Mouse (Mus musculus) inflammation-experienced regulatory T-cells, adult 6 months (primary cell): ENCODE results near the gene Slc4a5. TPM values are rescaled to one million over a fixed set of nuclear protein-coding genes. Genes with fewer than 3 reads are reported as not detected.

ENCODE experiments used
- ATAC-seq: one replicate; pipeline ENCODE4 v1.8.0; 2017
- polyA plus RNA-seq, 3 experiments: library from polyadenylated mRNA; unstranded; fragments of 100-300 nt; shearing (Covaris generic); gene quantifications; one replicate each; pipeline ENCODE4 v1.2.1; 2017

The Slc4a5 gene
- polyA plus RNA-seq, 3 experiments from 2014 or later = 0.49 to 0.59 TPM; not detected in 1

DNA sequence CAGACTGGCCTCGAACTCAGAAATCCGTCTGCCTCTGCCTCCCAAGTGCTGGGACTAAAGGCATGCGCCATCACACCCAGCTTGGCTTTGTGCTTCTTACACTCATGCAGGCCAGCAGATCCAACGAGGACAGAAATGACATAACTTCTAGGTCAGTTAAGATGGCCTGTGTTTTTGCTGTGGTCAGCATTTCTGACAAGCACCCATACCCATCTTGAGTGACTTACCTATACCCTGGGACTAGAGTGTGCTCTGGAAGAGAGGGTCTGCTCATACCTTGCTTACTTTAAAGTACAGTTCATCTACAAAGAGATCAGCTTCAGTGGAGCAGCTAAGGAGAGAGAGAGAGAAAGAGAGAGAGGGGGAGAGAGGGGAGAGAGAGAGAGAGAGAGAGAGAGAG lies 13.7 kb downstream of the Slc4a5 start:
- no peak for ATAC-seq

DNA sequence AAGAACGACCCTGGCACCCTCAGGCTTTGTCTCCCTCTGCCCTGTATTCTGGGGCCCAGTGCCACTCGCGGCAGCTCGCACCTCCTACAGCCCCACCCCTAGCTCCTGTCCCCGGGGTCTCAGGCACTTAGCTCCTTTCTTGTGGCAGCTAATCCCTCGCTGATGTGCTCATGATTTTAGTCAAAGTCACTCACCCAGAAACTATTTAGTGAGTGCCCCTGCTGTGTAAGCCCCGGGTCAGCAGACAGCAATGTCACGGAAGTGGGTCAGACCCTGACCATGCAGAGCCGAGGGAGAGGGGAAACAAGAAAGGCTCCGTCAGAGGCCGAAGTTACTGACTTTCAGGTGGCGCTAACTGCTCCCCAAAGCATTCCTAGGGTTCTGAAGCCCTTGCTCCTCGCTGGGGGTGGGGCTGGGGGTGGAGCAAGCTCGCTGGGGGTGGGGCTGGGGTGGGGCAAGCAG lies 14.7 kb downstream of the Slc4a5 start:
- no peak for ATAC-seq

DNA sequence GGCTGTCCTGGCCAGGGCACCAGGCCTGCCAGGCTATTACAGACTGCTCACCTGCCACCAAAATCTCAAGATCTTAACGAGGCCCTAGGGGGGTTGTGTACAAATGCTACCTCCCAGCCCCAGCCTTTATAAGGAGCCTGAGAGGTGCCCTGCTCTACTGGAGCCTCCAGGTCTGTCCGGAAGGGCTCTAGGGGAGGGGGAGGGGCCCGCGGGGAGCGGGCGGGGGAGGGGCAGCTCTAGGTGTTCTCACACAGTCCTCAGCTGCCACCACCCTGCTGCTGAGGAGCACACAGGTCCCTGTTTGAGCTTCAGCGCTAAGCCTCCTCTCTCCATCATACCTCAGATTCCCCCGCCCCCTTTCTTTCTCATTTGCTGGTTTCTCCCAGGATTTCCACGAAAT lies 17.5 kb downstream of the Slc4a5 start:
- ATAC-seq = no peak

DNA sequence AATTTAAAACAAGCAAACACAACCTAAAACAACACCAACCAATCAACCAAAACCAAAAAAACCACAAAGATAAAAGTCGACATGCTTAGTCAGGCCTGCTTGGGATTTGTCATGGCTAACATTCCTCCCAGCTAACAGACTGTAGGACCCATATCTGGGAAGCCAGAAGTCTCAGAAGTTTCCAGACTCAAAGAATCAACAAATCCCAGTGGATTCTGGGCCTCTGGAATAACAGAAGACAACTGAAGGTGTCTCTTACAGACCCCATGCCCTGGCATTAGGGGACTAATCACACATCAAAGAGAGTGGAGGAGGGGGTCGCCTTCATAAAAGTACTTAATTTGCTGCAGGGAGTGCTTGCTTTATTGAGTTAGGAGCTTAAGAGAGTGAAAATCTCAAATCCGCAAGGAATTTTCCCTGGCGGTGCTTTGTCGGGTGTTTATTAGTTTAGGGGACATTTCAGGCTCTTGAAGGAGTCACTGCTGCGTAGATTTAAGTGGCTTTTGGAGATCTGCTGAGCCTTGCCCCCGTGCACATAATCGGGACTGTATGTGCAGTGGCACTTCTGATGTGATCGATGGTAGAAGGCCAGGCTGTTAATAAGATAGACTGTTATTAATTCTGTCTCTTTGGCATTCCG lies 24.9 kb downstream of the Slc4a5 start:
- no peak for ATAC-seq

DNA sequence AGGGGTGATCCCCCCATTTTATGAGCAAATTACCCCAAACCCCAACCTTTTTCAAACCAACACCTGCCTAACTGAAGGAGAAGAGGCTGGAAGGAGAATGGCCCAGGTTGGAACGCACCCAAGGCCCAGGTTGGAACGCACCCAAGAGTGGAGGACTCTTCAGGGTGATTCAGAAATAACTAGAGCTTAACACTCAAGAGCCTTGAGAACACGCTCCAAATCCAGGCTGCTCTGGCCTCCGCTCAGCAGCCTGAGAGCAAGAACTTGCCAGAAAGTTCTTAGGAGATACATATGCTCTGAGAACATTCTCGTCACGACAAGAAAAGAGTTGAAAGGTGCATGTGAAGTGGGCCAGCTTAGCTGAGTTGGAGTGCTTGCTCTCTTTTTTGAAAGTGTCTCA lies 25.5 kb downstream of the Slc4a5 start:
- no peak for ATAC-seq

DNA sequence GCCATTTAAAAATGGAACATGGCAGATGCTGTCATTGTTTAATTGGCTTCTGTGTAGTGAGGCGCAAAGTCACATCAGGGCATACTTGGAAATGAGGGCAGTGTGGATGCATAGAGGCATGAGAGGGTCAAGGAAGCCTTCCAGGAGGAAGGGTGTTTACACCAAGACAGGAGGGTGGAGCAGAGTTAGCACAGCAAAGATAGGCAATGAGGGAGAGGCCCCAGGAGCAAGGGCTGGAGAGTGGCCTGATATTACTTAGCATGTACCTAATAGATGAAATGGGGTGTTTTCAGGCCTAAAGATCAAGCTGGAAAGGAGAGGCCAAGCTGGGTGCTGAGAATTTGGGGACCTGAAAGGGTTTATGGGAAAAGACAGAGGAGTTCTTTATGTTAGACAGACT lies 26.4 kb downstream of the Slc4a5 start:
- ATAC-seq = no peak

DNA sequence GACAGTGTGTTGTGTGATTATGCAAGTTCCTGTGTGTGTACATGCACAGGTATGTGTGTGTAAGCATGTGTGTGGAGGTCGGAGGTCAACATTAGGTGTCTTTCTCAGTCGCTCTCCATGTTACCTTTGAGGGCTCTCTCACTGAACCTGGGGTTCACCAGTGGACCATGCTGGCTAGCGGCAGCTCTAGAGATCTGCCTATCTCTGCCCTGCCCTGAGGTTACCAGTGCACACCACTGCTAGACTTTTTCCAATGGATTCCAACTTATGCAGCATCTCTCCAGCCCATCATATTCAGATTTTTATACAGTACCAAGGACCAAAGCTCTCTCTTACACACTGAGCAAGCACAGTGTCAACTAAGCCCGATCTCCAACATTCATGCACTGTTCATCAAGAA lies 27.1 kb downstream of the Slc4a5 start:
- ATAC-seq = no peak

DNA sequence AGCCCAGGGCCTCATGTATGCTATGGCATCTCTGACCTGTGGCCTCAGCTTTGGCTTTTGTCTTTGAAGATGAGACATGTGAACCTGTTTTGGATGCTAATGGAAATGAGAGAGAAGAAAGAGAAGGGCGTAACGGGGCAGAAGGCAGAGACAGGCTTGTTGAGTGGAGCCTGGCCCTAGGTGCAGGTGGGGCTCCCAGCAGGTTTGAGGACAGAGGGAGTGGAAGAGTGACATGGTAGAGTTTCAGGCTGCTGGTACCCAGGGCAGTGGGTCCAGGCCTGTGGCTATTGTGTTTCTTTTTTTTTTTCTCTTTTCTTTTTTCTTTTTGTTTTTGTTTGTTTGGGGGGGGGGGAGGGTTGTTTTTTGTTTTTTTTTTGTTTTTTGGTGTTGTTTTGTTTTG lies 27.5 kb downstream of the Slc4a5 start:
- no peak for ATAC-seq

DNA sequence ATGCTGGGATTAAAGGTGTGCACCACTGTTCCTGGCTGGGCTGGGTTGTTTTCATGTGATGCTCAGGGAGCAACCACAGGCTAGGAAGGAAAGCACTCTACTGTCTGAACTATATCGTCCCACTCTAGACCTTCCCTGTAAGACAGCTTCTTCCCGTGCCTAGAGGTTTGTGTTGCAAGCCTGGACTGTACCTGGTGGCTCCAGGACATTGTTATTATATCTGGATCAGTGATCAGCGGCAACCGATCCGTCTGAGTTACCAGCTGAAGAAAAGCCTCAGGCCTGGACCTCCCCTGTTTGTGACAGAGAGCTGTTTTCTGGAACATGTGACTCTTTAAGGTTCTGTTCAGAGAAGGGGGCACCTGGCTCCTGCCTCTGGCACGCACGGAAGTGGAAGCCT lies 34.6 kb downstream of the Slc4a5 start:
- ATAC-seq = no peak

DNA sequence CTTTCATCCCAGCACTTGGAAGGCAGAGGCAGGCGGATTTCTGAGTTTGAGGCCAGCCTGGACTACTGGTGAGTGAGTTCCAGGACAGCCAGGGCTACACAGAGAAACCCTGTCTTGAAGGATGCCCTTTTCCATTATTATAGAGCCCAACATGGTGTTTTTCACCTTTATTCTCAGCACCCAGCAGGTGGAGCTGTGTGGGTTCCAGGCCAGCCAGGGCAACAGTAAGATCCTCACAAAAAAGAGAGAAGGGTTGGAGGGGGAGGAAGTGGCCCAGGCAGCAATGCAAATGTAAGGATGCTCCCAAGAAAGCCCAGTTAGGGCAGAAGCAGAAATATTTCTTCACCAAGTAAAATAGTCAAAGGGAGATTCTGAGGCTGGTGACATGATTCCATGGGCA lies 44.9 kb downstream of the Slc4a5 start:
- no peak for ATAC-seq

DNA sequence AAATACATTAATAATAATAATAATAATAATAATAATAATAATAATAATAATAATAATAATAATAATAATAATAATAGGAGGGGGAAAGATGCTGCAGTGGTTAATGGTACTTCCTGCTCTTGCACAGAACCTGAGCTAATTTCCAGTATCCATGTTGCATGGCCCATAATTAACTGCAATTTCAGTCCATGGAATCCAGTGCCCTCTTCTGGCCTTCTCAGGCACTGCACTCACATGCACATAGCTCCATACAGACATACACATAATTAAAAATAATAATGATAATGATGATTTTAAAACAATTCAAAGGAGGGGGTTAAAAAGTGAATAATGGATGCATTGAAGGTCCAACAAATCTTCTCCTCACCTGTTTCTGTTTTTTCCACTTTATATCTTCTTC lies 45.6 kb downstream of the Slc4a5 start:
- ATAC-seq = no peak

DNA sequence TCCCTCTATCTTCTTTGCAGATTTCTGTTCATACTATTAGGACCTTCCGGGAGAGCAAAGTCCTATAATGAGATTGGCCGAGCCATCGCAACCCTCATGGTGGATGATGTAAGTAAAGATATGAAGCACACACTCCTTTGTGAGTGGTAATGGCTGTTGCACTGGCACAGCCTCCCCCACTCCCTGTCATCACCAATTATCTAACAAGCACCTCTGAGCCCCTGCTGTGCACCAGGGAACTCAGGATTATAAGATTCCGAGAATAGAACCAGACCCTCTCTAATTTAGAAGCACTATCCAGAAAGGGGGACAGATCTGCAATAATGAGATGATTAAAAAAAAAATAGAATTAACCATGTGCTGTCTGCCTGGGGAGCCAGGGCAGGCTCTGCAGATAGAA lies 46.0 kb downstream of the Slc4a5 start:
- no peak for ATAC-seq

DNA sequence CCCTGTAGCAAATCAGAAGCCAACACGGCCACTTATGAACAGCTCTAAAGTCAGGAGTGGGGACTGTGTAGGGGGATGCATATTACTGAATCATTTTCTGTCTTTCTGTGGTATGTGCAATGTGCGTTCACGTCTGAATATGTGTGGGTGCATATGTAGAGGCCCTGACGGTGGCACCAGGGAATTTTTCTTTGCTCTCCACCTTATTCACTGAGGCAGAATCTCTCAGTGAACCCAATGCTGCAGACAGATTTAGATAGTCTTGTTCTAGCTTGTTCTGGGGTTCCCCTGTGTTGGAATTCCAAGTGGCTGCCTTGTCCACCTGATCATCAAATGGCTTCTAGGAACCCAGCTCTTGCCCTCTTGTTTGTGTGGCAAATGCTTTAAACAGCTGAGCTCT lies 48.0 kb downstream of the Slc4a5 start:
- ATAC-seq = no peak

DNA sequence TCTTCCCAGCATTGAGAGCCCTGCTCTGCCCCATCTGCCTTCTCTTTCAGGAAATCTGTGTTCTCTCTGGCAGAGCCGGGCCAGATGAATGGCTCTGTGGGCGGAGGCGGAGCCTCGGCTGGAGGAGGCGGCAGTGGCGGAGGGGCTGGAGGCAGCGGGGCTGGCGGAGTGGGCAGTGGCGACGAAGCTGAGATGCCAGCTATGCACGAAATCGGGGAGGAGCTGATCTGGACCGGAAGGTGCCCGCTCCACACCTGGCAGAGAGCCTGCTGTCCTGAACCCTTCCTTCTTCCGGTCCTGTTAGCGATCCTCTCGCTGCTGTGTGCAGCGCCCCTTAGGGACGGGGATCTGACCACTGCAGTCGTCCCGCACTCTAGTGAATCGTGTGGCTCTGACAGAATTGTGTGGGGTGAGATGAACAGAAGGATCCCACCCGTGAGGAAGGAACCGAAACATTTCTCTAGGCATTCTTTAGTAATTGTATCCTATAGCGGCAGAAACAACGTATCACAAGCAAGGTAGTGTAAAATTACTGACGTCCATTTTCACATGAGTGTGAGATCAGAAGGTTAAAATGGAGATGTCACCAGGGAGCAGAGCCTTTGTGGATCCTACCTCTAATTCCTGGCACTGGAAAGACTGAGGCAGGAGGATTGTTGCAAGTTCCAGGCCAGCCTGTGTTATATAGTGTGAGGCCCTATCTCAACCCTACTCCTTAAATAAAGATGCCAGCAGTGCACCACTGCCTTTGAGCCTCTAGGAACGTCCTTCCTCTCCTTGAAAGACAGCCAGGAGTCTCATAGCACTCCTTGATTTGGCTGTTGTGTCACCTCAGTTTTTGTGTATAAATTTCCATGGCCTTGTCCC lies 48.7 kb downstream of the Slc4a5 start:
- ATAC-seq = peak; percentile 94

DNA sequence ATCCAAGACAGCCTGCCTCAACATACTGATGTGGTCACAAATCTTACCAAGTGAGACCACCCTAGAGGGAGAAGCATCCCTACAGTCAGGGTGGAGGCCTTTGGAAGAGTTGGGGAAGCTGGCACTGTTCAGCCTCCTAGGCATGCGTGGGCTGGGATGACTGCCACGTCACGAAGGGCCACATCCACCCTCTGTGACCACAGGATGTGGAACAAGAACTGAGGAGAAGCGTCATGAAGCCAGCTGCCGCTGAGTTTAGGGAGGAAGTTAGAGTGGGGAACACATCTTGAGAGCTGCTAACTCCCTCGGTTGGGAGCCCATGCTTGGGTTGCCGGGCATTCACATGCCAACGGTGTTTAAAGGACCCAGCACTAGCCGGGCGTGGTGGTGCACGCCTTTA lies 54.1 kb downstream of the Slc4a5 start:
- ATAC-seq = peak; percentile 93

DNA sequence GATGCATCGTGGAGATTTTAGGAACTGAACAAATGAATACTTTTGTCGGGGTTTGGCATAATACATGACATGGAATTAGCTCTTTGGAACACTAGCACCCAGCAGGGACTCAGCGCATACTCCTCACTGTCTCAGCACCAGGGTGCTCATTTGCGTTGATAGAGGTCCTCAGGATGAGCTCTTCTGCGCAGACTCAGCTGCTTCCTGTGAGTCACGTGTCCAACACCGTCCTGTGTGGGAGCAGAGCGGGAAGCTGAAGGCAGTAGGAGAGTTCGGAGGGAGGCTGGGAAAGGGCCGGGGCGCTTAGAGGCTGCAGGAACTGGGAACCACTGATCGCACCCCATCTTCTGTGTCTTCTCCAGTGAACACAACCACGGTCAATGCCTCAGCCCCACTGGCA lies 57.5 kb downstream of the Slc4a5 start:
- no peak for ATAC-seq

DNA sequence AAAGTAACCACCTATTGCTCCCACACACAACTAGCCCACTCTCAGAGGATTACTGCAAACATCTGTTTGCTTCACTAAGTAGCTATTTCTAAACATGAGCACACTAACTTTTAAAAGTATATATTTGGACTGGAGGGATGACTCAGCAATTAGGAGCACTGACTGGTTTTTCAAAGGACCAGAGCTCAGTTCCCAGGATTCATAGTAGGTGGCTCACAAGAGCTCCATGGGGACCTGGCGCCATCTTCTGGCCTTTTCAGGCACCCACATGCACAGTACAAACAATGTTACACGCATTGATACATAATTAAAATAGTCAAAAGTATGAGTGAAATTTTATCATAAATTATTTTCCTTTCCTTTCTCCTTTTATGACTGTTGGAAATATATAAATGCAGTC lies 59.3 kb downstream of the Slc4a5 start:
- no peak for ATAC-seq

DNA sequence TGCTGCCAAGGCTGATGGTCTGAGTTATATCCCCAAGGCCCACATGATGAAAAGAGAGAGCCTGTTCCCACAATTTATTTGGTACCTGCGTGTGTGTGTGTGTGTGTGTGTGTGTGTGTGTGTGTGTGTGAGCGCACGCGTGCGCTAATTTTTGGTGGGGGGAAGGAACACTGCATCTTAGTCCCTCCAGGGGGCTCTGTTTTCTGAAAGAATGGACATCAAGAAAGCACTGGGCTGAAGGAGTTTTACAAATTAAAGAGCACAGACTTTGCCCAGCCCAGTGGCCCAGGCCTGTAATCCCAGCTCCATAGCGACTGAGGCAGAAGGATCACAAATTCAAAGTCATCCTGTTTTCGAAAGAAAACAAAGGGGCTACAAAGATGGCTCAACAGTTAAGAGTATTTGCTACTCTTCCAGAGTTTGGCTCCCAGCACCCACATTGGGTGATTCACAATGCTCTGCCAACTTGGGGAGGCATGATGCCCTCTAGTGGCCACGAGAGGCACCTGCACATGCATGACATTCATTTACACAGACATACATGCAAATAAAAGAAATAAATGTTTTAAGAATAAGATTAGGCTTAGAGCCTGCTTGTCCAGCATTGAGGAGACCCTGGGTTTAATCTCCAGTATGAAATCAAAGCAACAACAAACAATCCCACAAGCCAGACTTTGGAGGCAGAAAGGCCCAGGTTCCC lies 60.8 kb downstream of the Slc4a5 start:
- ATAC-seq = no peak

DNA sequence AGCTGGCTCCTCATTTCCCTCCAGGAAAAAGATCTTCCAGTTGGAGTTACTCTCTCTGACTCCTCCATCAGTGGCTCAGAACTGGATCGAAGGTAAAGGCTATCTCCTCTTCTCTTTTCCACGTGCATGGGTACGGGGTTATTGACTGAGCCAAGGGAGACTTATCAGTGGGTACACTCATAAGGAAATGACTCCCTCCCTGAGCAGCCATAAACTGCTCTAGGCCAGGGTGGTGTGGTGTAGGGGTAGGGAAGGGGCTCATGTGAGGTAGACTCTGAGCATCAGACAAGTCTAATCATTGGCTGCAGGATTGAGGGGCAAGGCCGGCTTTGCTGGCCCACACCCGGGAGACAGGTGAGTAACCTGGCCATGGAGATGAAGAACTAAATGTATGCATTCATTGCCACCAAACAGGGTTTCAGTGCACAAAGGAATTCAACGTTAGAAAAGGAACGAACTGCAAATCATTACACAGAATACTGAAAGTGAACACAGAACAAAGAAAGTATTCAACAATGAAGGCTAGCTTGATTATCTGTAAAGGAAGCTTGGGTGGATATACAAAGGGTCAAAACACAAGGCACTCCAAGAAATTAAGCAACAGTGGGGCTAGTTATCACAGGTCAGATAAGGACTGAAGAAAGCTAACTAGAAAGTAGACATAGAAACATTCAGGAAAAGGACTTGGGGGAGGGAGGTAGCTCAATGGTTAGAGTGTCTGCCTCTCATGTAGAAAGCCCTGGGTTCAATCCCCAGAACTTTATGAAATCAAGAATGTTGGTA lies 81.0 kb downstream of the Slc4a5 start:
- no peak for ATAC-seq

DNA sequence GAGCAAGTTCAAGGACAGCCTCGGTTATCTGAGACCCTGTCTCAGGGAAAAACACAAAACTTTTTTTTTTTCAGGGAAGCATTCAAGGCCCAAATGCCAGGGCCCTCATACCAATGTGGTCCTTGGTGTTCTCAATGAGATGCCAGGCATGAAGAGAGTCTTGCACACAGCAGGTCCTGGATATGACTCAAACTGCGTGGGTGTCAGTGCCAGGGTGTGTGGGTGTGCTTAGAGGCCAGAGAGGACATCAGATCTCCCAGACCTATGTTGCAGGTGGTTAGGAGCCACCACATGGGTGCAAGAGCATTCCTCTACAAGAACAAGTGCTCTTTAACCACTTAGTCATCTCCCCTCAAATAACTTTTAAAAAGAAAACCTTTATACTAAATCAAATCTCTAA lies 81.7 kb downstream of the Slc4a5 start:
- ATAC-seq = no peak

DNA sequence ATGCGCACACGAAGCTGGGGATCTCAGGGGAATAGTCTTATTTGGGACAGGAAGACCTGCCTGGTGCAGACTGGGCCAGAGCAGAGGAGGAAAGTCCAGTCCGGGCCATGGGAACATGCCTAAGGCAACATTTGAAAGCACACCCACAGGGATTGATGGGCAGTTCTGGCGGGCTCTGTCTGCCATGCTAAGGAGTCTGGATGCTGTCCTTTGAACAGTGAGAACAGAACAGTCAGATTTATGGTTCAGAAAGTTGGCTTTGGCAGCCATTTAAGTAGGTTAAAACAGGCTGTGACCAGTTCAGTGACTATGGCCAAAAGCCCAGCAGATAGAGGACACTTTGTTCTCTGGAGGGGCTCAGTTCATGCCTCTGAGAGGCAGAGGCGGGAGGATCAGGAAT lies 82.6 kb downstream of the Slc4a5 start:
- no peak for ATAC-seq

DNA sequence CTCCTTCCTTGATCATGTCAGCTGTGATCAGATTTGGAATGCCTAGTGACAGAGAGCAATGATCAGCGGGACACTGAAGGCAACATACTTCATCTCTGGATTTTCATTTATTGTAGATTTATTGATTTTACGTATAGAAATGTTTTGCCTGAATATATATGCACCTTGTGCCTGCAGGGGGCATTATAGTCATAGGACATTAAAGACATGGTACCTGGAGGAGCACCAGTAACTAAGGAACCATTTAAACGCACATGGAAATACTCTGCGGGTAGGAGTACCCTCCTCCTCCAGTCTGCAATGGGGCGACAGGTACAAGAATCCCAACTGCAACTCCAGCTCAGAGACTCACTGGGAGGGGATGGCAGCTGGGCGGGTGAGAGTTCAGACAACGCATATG lies 89.4 kb downstream of the Slc4a5 start:
- no peak for ATAC-seq

DNA sequence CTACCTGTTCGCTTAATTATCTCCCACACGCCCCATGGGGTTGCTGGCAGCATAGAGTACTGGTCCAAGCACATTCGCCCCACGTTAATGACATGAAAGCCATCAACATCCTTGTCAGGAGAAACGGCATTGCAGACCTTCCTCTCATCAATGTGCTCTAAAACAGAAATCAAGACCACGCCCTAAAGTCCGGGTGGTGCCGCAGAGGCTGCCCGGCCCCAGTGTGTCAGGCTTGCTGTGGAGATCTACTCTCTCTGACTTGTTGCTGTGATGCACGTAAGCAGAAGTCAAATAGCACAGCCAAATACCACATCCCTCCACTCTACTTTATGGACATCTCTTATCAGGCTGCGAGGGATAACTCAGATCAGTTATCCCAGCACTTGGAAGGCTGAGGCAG lies 91.6 kb downstream of the Slc4a5 start:
- ATAC-seq = no peak
